Mouse (Mus musculus) c-Kit-positive CD71-negative TER-119-negative erythroid progenitor cells, embryonic 14.5 days (primary cell): ENCODE measurements at regions not wholly inside any gene's neighbourhood (a gene's known extent, or its start where the extent isn't known, plus 50 kb on each side); places are given as distances from the start of the nearest gene placed in this dataset.

Source experiments
- DNase-seq: peaks from one replicate; pipeline ENCODE4 v3.0.0-alpha.2; 2013; ENCODE audit warnings: low read depth

DNA sequence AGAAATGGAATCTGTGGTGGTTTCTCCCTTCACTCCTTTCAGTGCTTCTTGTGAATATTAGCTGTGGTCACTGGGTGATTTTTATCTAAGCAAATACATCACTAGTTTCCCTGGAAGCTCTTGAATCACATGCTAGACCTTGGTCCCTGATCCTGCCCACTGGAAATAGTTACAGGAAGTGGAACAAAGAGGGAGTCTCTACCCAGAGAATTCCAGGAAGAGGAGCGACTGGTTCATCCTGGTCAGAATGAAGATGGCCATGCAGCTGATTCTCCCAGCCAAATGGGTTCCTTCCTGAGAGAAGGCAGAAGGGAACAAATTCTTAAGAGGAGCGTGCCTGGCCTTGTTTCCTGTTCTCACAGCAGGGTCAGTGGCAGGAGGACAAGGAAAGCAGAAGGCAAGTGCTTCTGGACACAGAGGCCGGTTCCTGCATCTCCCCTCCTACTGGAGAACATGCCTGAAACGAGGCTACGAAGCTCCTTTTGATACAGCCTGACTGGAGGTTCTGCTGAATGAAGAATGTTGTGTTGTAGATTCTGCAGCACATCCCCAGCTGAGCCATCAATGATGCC is 264.8 kb upstream of the Sdk2 start:
- no peak for DNase-seq

GRCm38 (mm10) chr11:114330316-114330715 is 263.5 kb upstream of the Sdk2 start:
- DNase-seq = no peak

DNA sequence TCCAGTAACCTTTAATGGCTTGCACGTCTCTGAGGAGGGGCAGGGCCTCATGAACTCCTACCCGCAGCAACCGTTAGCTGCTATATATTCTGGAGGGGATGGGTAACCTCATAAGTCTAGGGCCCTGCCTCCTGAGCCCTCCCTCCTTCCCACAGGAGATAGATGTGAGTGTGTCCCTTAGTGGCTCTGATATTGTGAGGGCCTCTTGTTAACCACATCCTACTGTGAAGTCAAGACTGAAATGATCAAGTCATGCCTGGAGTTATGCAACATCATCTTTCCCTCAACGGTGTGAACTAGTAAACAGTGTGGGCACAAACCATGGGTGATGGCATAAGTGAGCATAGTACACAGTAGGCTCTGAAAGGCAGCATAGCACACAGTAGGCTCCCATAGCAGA is 255.8 kb upstream of the Sdk2 start:
- DNase-seq = no peak

- no peak for DNase-seq
These were observed 255.1 kb upstream of the Sdk2 start for GRCm38 (mm10) chr11:114321974-114322373.

GRCm38 (mm10) chr11:114321527-114321926 is 254.7 kb upstream of the Sdk2 start:
- no peak for DNase-seq

DNA sequence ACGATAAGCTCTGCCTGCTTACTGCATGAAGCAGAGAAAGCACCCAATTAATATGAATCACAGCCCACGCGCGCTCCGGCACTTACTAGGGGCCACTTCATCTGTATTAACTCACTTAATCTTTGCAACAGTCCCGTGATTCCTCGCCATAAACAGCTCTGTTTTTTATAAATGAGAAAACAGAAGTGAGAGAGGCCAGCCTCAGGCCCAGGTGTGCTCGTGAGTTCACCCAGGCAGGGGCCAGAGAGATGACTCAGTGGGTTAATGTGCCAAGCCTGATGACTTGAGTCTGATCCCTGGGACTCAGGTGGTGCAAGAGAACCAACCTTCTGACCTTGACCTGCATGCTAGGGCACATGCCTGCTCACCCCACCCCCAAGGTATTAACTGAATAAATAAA is 248.4 kb upstream of the Sdk2 start:
- no peak for DNase-seq

GRCm38 (mm10) chr11:114313652-114314051 is 246.8 kb upstream of the Sdk2 start:
- no peak for DNase-seq

GRCm38 (mm10) chr11:114311640-114312039 is 244.8 kb upstream of the Sdk2 start:
- DNase-seq = no peak

GRCm38 (mm10) chr11:114303636-114304354 is 236.9 kb upstream of the Sdk2 start:
- DNase-seq = no peak

- no peak for DNase-seq
These were observed 233.9 kb upstream of the Sdk2 start for GRCm38 (mm10) chr11:114300611-114301319.

DNA sequence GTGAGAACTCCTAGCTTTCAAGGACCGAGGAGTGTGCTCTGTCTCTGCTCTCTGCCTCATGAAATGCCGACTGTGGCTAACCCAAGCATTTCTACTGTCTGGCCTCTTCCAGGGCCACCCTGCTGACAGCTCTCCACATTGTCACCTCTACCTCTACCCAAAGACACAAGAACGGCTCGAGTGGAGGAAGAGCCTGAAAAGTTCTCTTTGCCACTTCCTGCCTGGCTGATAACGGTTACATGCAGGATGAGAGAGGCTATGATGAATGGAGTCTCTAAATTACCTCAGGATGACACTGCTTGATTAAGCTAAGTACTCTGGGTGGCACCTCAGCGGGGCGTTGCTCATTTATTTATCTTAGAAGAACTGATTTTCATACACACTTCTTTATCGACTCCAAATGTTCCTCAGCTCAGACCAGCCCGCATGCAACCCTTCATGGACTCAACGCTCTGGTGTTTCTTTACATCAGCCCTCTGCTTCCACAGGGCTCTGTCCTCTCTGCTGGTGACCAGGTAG is 230.0 kb upstream of the Sdk2 start:
- peak; percentile 14 for DNase-seq

DNA sequence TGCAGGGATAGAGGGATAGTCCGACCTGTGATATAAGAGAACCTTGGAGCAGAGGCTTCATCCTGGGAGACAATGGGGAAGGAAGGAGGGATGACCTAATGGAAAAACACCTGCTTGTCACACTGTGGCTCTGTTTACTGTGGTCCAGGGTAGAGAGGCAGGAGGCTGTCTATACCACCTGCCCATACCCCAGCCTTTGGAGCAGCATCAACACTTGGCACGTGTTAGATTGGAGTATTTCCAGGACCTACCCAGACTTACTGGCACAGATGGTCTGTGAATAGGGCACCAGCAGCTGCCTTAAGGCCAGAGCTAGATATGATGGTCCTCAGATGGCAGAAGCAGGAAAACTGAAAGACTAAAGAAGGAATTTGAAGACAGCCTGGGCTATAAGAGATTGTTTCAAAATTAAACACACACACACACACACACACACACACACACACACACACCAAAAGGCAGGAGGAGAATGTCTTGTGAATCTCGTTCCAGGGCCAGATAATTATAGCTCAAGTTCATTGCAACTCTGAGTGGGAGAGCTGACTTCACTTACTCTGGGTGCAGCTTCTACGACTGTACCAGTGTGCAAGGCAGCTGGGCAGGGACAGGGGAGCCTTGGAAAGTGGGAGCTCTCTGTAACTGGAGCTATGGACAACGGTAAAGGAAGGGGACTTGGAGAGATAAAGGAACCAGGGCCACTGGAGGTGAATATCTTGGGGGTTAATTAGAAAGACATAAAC is 227.8 kb upstream of the Sdk2 start:
- DNase-seq = no peak

GRCm38 (mm10) chr11:114291258-114291657 is 224.4 kb upstream of the Sdk2 start:
- no peak for DNase-seq

DNA sequence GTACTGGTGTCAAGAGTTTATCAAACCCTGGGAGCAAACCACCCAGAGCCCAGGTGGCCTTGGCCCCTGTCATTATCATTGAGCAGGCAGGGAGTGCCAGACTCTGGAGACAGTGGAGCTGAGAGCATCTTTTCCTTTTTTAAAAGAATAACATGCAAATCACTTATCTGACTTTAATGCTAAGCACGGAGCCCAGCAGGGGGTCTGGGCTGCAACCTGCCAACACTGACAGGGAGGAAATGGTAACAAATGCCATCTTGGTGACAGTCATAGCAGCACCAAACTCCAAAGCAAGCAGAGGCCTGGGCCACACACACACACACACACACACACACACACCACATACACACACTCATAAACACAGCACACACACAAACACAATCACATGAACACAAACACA is 223.1 kb upstream of the Sdk2 start:
- no peak for DNase-seq

- no peak for DNase-seq
These were observed 218.2 kb upstream of the Sdk2 start for GRCm38 (mm10) chr11:114284820-114285666.

DNA sequence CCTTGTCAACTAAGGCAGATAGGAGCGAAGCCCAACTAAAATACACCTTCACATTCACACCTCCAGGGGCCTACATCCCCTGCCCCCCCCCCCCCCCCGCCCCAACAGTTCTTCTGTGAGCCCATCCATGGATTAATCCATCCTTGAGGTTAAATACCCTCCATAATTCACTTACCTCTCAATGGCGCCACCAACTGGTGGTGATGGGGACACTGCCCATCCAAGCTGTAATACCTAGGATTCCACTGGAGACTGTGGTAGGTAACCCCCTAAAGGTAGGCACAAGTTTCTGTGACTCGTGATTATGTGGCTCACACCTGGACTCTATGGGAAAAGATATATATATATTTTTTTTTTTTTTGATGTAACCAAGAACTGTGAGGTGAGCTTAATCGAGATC is 216.4 kb upstream of the Sdk2 start:
- DNase-seq = peak; percentile 50

DNA sequence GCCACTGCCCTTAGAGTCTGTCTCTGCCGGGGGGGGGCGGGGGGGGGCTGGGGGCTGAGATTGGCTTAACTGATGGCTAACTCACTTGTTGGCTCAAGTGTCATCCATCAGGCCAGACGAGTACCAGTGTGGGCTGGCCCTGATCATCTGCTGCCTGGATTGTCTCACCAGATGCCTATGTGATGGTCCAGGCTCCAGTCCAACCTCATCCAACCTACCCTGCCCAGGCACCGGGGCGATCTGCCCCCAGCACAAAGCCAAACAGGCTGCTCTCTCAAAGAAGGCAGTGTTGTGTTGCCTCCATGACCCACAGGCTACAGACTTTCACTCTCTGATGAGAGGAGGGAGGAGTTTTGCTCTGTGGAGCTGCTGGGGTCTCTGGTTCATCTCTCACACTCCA is 215.7 kb upstream of the Sdk2 start:
- no peak for DNase-seq

DNA sequence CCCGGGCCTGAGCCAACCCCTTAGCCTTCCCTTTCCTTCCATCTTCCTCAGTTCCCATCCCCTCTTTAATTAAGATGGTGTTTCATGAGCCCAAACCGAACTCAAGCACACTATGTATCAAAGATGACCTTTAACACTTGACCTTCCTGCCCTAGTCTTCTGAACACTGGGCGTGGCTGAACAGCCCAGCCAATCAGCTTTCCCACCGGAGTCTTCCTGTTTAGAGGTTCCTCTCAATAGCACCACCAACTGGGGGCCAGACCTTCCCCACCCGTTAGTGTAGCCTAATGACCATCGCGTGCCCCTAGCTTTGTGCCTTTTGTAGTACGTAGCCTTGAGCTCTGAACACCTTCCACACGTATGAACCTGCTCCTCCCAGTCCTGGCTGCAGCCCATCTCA is 215.0 kb upstream of the Sdk2 start:
- no peak for DNase-seq

DNA sequence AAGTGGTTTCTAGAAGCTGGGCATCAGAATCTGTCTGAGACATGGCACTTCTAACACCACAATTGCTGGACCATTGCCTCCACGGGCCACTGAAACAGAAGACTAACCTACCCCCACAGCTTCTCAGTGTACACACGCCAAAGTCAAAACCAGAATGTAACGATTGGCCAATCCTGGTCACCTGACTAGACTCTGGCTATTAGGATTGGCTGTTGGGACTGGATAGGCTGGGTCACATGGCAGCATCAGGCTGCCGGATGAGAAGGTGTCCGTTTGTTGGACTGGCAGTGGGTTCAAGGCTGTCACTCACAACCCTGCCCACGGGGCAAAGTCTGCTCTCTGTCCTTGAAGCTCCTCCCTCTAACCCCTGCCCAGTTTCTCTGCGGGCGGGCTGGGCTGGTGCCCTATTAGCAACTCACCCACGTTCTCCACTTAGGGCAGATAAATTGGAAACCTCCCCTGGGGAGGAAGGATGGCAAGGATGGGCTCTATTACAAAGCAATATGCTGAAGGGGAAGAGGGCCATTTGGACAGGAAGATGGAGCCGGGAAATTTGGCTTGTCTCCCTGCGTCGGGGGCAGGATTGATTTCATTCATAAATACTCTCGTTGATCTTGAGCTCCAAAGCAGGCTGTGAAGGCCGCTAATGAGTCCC is 214.3 kb upstream of the Sdk2 start:
- DNase-seq = no peak

DNA sequence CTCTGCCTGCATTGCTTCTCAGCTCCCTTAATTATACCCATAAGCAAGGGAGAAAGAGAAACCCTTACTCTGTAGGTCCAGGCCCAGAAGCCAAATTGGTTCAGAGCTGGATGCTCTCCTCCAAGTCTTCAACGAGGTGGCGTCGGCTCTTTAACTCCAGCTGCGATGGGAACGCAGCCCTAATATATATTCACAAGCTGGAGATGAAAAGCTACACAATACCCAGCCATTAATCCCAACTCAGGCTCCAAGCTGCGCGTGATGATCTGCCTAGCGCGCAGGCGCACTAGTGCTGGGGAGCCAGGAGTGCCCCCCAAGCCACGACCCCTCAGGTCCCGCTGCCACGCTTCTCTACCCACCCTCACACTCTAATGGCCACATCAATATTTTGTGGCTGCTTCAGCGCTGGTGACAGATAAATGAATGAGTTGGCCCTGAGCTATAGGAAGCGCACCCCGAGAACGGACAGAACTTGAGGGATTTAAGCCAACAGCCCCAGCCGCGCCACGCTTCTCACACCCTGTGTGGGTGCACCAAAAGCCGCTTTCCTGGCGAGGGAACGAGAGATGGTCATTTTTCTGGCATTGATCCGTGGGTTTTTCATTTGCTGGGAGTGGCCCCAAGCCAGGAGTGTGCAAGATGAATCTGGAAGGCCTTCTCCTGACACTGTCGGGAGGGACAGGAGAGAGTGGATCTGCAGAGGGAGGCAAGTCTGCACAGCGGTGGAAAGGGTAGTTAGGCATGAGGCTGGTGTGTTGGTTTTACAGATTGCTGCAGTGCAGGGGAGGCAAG is 210.9 kb upstream of the Sdk2 start:
- no peak for DNase-seq
